Mouse (Mus musculus): Measurements from ENCODE around the gene Eipr1.

DNA sequence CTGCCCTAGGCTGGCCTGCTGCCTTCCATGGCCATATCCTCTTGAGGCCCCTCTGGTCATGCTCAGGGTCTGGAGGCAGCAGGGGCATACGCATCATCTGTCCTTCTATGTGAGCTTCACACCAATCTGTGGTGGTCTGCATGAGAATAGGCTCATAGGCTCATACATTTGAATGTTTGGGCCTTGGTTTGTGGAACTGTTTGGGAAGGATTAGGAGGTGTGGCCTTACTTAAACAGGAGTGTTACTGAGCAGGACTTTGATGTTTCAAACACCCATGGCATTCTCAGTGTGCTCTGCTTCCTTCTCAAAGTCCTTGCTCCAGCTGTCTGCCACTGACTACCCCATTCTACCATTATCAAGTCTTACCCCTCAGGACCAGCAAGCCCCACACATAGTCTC, 17.3 kb upstream of the Eipr1 start:
- TF ChIP-seq CTCF (IDR thresholded peaks at IDR 0.05) (no peak), EP300 (IDR thresholded peaks at IDR 0.05) (no peak)

All from lung, postnatal 0 days (tissue).